Mouse (Mus musculus) heart, adult 2 months (tissue): ENCODE data around the gene Sntb2. TPM values are rescaled to one million over a fixed set of nuclear protein-coding genes. Genes with fewer than 3 reads are reported as not detected.

Experiments used
- DNase-seq, 2 experiments: peaks; one replicate each; pipeline ENCODE4 v3.0.0; 2021
- H3K27ac ChIP-seq: fragments of 200-600 bp; 2 replicates; pipeline ENCODE4 v1.8.1; 2022
- H3K27me3 ChIP-seq: fragments of 200-500 bp; 2 replicates; pipeline ENCODE4 v1.6.1; 2012; ENCODE audit warnings: mild to moderate bottlenecking, low read length, inconsistent platforms, mixed read lengths; ENCODE audit not compliant: control insufficient read depth, insufficient read depth
- H3K36me3 ChIP-seq: fragments of 200-500 bp; 2 replicates; pipeline ENCODE4 v1.6.1; 2012; ENCODE audit warnings: low read length, inconsistent platforms; ENCODE audit not compliant: control insufficient read depth, insufficient read depth
- H3K4me1 ChIP-seq: fragments of 200-500 bp; 2 replicates; pipeline ENCODE4 v1.6.1; 2011; ENCODE audit warnings: low read length; ENCODE audit not compliant: control insufficient read depth, insufficient read depth
- H3K4me3 ChIP-seq: fragments of 200-600 bp; 2 replicates; pipeline ENCODE4 v1.8.1; 2022
- H3K79me2 ChIP-seq: fragments of 200-500 bp; replicated peaks from 2 replicates; pipeline ENCODE4 v1.6.1; 2012; ENCODE audit warnings: mild to moderate bottlenecking, inconsistent platforms, low read length, moderate library complexity, mixed read lengths; ENCODE audit not compliant: control insufficient read depth, insufficient read depth
- H3K9ac ChIP-seq: fragments of 200-500 bp; 2 replicates; pipeline ENCODE4 v1.6.1; 2012; ENCODE audit warnings: low read depth, mild to moderate bottlenecking, control low read depth, inconsistent platforms, low read length, mixed read lengths
- CTCF ChIP-seq: fragments of 200-600 bp; IDR thresholded peaks from 2 replicates; pipeline ENCODE4 v1.8.1; 2022; ENCODE audit warnings: antibody characterized with exemption, mild to moderate bottlenecking, moderate library complexity
- EP300 ChIP-seq: fragments of 200-500 bp; IDR thresholded peaks from 2 replicates; pipeline ENCODE4 v1.6.1; 2011; ENCODE audit warnings: low read depth, low read length, control low read depth; ENCODE audit not compliant: insufficient read depth
- POLR2A ChIP-seq: fragments of 200-500 bp; IDR thresholded peaks from 2 replicates; pipeline ENCODE4 v1.6.1; 2011; ENCODE audit warnings: mild to moderate bottlenecking, low read depth, low read length, control low read depth; ENCODE audit not compliant: insufficient read depth
- WGBS: fragments of 180-500 bp; shearing (Covaris S2); methylation state at CpG from one replicate; pipeline ENCODE4 v1.1.7; 2018; 5-methylcytosine and 5-hydroxymethylcytosine counted together
- intact Hi-C: fragments of 180-260 bp; cut with DNase I; formaldehyde crosslinking; loops from one replicate; pipeline ENCODE4 v1.15.1; 2025
- polyA plus RNA-seq: library from polyadenylated mRNA; depleted of rRNA; stranded (reverse); fragments of >200 nt; gene quantifications from 2 replicates; pipeline ENCODE4 v1.2.3, GENCODE M21; 2012
- total RNA-seq, 2 experiments: library from RNA; stranded (reverse); gene quantifications; 2 replicates each; pipeline ENCODE4 v1.2.3; 2021

Gene Sntb2
- total and polyA plus RNA-seq, 3 experiments, result 4.5 to 10.7 (median 10.0) TPM

- no peak overlapping the region for H3K9ac ChIP-seq
- intact Hi-C loops, result no loop called here
- no peak overlapping the region for H3K27ac ChIP-seq
- no peak overlapping the region for H3K4me3 ChIP-seq
- DNase-seq, result no peak
- H3K4me1 ChIP-seq, result peaks cover 10% of the 10 kb centered on the region
- 71% methylated on average over 4 of the region's 4 CpGs for WGBS
- peaks cover 4% of the 10 kb centered on the region for H3K36me3 ChIP-seq
- TF ChIP-seq CTCF (no peak), EP300 (no peak), POLR2A (no peak)
- no peaks in the 10 kb centered on the region for H3K27me3 ChIP-seq
- H3K79me2 ChIP-seq, result 0 out of 2 replicates have a peak, but pooled peaks cover 2% of the 10 kb centered on the region
These were observed 40.9 kb downstream of the Sntb2 start for GRCm38 (mm10) chr8:106976436-106976835.

GRCm38 (mm10) chr8:106978755-106979251, 43.3 kb downstream of the Sntb2 start:
- Histone ChIP-seq H3K36me3 (no peaks in the 10 kb centered on the region), H3K27ac (no peak overlapping the region), H3K79me2 (0 out of 2 replicates have a peak, but pooled peaks cover 2% of the 10 kb centered on the region), H3K4me3 (no peak overlapping the region), H3K4me1 (peaks cover 3% of the 10 kb centered on the region), H3K27me3 (no peaks in the 10 kb centered on the region), H3K9ac (no peak overlapping the region)
- no peak for TF ChIP-seq EP300
- TF ChIP-seq CTCF, result no peak
- WGBS, result 52% methylated on average over 2 of the region's 2 CpGs
- intact Hi-C loops, result no loop called here
- no peak for DNase-seq

GRCm38 (mm10) chr8:106985404-106985821, 49.9 kb downstream of the Sntb2 start:
- Histone ChIP-seq H3K36me3 (no peaks in the 10 kb centered on the region), H3K4me3 (no peak overlapping the region), H3K9ac (no peak overlapping the region), H3K79me2 (no peaks in the 10 kb centered on the region; the same call in 1 of the 2 replicates), H3K27me3 (no peaks in the 10 kb centered on the region), H3K4me1 (peaks cover 3% of the 10 kb centered on the region), H3K27ac (no peak overlapping the region)
- TF ChIP-seq EP300 (no peak), POLR2A (no peak), CTCF (no peak)
- WGBS, result 79% methylated on average over 9 of the region's 9 CpGs
- intact Hi-C loops, result no loop called here
- DNase-seq, result no peak

GRCm38 (mm10) chr8:106985951-106986350, 50.4 kb downstream of the Sntb2 start:
- Histone ChIP-seq H3K4me1 (peaks cover 3% of the 10 kb centered on the region), H3K36me3 (no peaks in the 10 kb centered on the region), H3K27ac (no peak overlapping the region), H3K4me3 (no peak overlapping the region), H3K79me2 (no peaks in the 10 kb centered on the region; the same call in 1 of the 2 replicates), H3K9ac (no peak overlapping the region), H3K27me3 (no peaks in the 10 kb centered on the region)
- no peak for TF ChIP-seq CTCF
- TF ChIP-seq POLR2A, result no peak
- TF ChIP-seq EP300, result no peak
- intact Hi-C loops, result no loop called here
- DNase-seq, result no peak

- no peak overlapping the region for H3K4me3 ChIP-seq
- H3K9ac ChIP-seq, result no peak overlapping the region
- DNase-seq, result no peak
- no peaks in the 10 kb centered on the region for H3K27me3 ChIP-seq
- H3K79me2 ChIP-seq, result no peaks in the 10 kb centered on the region; the same call in 1 of the 2 replicates
- H3K36me3 ChIP-seq, result no peaks in the 10 kb centered on the region; the same call in 1 of the 2 replicates
- no peak for TF ChIP-seq CTCF
- TF ChIP-seq POLR2A, result no peak
- no peak for TF ChIP-seq EP300
- 0 out of 2 replicates have a peak overlapping the region, but pooled peaks have one; percentile 3 for H3K27ac ChIP-seq
- H3K4me1 ChIP-seq, result peaks cover 3% of the 10 kb centered on the region
- intact Hi-C loops, result no loop called here
These were observed 52.0 kb downstream of the Sntb2 start for GRCm38 (mm10) chr8:106987557-106987956.

- Histone ChIP-seq H3K79me2 (no peaks in the 10 kb centered on the region), H3K27me3 (no peaks in the 10 kb centered on the region), H3K4me1 (peaks cover 3% of the 10 kb centered on the region), H3K36me3 (peaks cover 2% of the 10 kb centered on the region), H3K4me3 (no peak overlapping the region), H3K9ac (no peak overlapping the region), H3K27ac (no peak overlapping the region)
- 90% methylated on average over 7 of the region's 7 CpGs for WGBS
- no peak for TF ChIP-seq POLR2A
- no peak for TF ChIP-seq EP300
- no peak for TF ChIP-seq CTCF
- DNase-seq, result no peak
- intact Hi-C loops, result no loop called here
These were observed 55.8 kb downstream of the Sntb2 start for GRCm38 (mm10) chr8:106991393-106991792.
